Mouse (Mus musculus): Measurements from ENCODE around the gene 1700086D15Rik. TPM values are rescaled to one million over a fixed set of nuclear protein-coding genes. Genes with fewer than 3 reads are reported as not detected.

1700086D15Rik gene
- polyA plus RNA-seq, 1 experiment from 2014 or later = not detected

- Histone ChIP-seq H3K4me3 (ENCODE audit: low read depth, low read length) (no peak overlapping the region), H3K9me3 (replicated peaks; ENCODE audit: control insufficient read depth, low read length) (no peaks in the 10 kb centered on the region), H3K9ac (replicated peaks; ENCODE audit: low read length) (no peak overlapping the region), H3K4me1 (ENCODE audit: control insufficient read depth, insufficient read depth, low read length) (no peaks in the 10 kb centered on the region), H3K27ac (replicated peaks; ENCODE audit: low read depth, low read length) (no peak overlapping the region), H3K4me2 (ENCODE audit: low read depth, low read length) (no peak overlapping the region), H3K27me3 (ENCODE audit: control insufficient read depth, insufficient read depth, low read length) (no peaks in the 10 kb centered on the region), H3K36me3 (replicated peaks; ENCODE audit: control insufficient read depth, insufficient read depth, low read depth, low read length) (no peaks in the 10 kb centered on the region)
- WGBS = 75% methylated on average over 4 of the region's 4 CpGs
- ATAC-seq (replicated peaks; ENCODE audit: insufficient number of reproducible peaks, low FRiP score, low TSS enrichment, low read depth) = no peak
- DNase-seq (ENCODE audit: low spot score) = no peak
Observed at GRCm38 (mm10) chr11:65129110-65129509, 30.6 kb downstream of the 1700086D15Rik start.

- Histone ChIP-seq H3K9me3 (replicated peaks; ENCODE audit: control insufficient read depth, low read length) (no peaks in the 10 kb centered on the region), H3K4me3 (ENCODE audit: low read depth, low read length) (no peak overlapping the region), H3K36me3 (replicated peaks; ENCODE audit: control insufficient read depth, insufficient read depth, low read depth, low read length) (no peaks in the 10 kb centered on the region), H3K27me3 (ENCODE audit: control insufficient read depth, insufficient read depth, low read length) (no peaks in the 10 kb centered on the region), H3K4me1 (ENCODE audit: control insufficient read depth, insufficient read depth, low read length) (no peaks in the 10 kb centered on the region), H3K9ac (replicated peaks; ENCODE audit: low read length) (no peak overlapping the region), H3K4me2 (ENCODE audit: low read depth, low read length) (no peak overlapping the region), H3K27ac (replicated peaks; ENCODE audit: low read depth, low read length) (no peak overlapping the region)
- WGBS = 81% methylated on average over 4 of the region's 4 CpGs
- DNase-seq (ENCODE audit: low spot score) (no peak), ATAC-seq (replicated peaks; ENCODE audit: insufficient number of reproducible peaks, low FRiP score, low TSS enrichment, low read depth) (no peak)
Observed at GRCm38 (mm10) chr11:65128666-65129065, 31.0 kb downstream of the 1700086D15Rik start.

DNA sequence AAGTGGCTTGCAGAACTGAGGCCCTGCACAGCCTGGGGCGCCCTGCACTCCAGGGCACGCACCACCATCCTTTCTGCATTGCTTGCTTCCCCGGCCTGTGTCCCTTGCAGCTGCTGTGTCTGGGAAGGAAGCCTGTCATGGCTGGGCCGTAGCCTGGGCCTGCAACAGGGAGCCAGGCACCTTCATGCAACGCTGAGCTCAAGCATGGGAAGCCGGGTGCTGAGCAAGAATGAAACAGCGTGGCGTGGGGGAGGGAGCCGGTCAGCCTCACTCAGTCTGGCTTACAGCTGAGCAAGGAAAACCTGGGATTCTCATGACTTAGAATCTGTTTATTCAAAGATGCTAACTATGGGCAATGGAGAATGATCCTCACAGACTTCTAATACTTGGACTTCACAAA lies 33.1 kb downstream of the 1700086D15Rik start:
- no peaks in the 10 kb centered on the region for H3K9me3 ChIP-seq (replicated peaks; ENCODE audit: control insufficient read depth, low read length)
- H3K4me1 ChIP-seq (ENCODE audit: control insufficient read depth, insufficient read depth, low read length) = no peaks in the 10 kb centered on the region
- no peak overlapping the region for H3K4me2 ChIP-seq (ENCODE audit: low read depth, low read length)
- H3K27me3 ChIP-seq (ENCODE audit: control insufficient read depth, insufficient read depth, low read length) = no peaks in the 10 kb centered on the region
- H3K27ac ChIP-seq (replicated peaks; ENCODE audit: low read depth, low read length) = no peak overlapping the region
- DNase-seq (ENCODE audit: low spot score) (no peak), ATAC-seq (replicated peaks; ENCODE audit: insufficient number of reproducible peaks, low FRiP score, low TSS enrichment, low read depth) (0 out of 2 replicates have a peak, but pooled peaks have one; percentile 29)
- no peak overlapping the region for H3K9ac ChIP-seq (replicated peaks; ENCODE audit: low read length)
- no peak overlapping the region for H3K4me3 ChIP-seq (ENCODE audit: low read depth, low read length)
- 64% methylated on average over 9 of the region's 9 CpGs for WGBS
- H3K36me3 ChIP-seq (replicated peaks; ENCODE audit: control insufficient read depth, insufficient read depth, low read depth, low read length) = no peaks in the 10 kb centered on the region

GRCm38 (mm10) chr11:65124913-65125418 lies 34.7 kb downstream of the 1700086D15Rik start:
- H3K9ac ChIP-seq (replicated peaks; ENCODE audit: low read length) = no peak overlapping the region
- DNase-seq (ENCODE audit: low spot score) (peak; percentile 41), ATAC-seq (replicated peaks; ENCODE audit: insufficient number of reproducible peaks, low FRiP score, low TSS enrichment, low read depth) (peak; percentile 81)
- H3K4me1 ChIP-seq (ENCODE audit: control insufficient read depth, insufficient read depth, low read length) = no peaks in the 10 kb centered on the region
- H3K9me3 ChIP-seq (replicated peaks; ENCODE audit: control insufficient read depth, low read length) = no peaks in the 10 kb centered on the region
- no peak overlapping the region for H3K4me2 ChIP-seq (ENCODE audit: low read depth, low read length)
- no peaks in the 10 kb centered on the region for H3K36me3 ChIP-seq (replicated peaks; ENCODE audit: control insufficient read depth, insufficient read depth, low read depth, low read length)
- WGBS = 58% methylated on average over 8 of the region's 8 CpGs
- no peaks in the 10 kb centered on the region for H3K27me3 ChIP-seq (ENCODE audit: control insufficient read depth, insufficient read depth, low read length)
- H3K4me3 ChIP-seq (ENCODE audit: low read depth, low read length) = no peak overlapping the region
- H3K27ac ChIP-seq (replicated peaks; ENCODE audit: low read depth, low read length) = no peak overlapping the region

DNA sequence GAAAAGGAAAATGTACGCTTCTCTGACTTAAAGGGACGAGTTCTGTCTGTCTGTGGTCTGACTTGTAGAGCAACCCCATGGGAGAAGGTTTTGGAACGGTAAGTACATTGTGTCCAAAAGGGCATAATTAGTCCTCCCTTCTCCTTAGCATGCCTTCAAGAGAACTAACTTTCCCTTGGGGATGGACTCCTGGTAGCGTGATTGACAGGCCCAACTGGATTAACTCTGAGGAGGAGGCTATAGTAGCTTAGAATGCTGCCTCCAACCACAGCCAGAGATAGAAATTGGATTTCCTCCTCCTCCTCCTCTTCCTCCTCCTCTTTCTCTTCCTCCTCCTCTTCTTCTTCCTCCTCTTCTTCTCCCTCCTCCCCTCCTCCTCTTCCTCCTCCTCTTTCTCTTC lies 39.4 kb downstream of the 1700086D15Rik start:
- ATAC-seq (replicated peaks; ENCODE audit: insufficient number of reproducible peaks, low FRiP score, low TSS enrichment, low read depth) (no peak), DNase-seq (ENCODE audit: low spot score) (no peak)
- H3K4me1 ChIP-seq (ENCODE audit: control insufficient read depth, insufficient read depth, low read length) = no peaks in the 10 kb centered on the region
- no peaks in the 10 kb centered on the region for H3K9me3 ChIP-seq (replicated peaks; ENCODE audit: control insufficient read depth, low read length)
- no peak overlapping the region for H3K4me2 ChIP-seq (ENCODE audit: low read depth, low read length)
- no peak overlapping the region for H3K4me3 ChIP-seq (ENCODE audit: low read depth, low read length)
- no peaks in the 10 kb centered on the region for H3K36me3 ChIP-seq (replicated peaks; ENCODE audit: control insufficient read depth, insufficient read depth, low read depth, low read length)
- H3K27me3 ChIP-seq (ENCODE audit: control insufficient read depth, insufficient read depth, low read length) = no peaks in the 10 kb centered on the region
- H3K27ac ChIP-seq (replicated peaks; ENCODE audit: low read depth, low read length) = no peak overlapping the region
- no peak overlapping the region for H3K9ac ChIP-seq (replicated peaks; ENCODE audit: low read length)
- 84% methylated on average over 4 of the region's 4 CpGs for WGBS

DNA sequence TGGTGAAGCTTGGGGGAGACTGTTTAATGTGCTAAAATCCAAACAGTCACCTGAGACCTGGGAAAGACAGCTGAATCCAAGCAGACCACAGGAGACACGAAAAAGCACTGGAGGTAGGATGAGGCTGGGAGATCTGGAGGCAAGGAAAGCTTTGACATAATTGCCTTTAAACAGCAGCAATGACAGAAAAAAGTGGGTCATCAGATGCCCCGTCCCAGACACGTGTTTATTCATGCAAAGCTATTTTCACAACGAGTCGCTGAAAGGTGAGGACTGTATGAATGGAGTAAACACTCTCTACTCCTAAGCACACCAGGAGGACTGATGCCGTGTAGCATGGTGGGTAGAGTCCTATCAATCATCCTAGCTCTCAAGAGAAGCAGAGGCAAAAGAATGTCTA lies 43.9 kb downstream of the 1700086D15Rik start:
- no peak overlapping the region for H3K4me3 ChIP-seq (ENCODE audit: low read depth, low read length)
- H3K4me2 ChIP-seq (ENCODE audit: low read depth, low read length) = no peak overlapping the region
- WGBS = 85% methylated on average over 6 of the region's 6 CpGs
- H3K36me3 ChIP-seq (replicated peaks; ENCODE audit: control insufficient read depth, insufficient read depth, low read depth, low read length) = no peaks in the 10 kb centered on the region
- no peak overlapping the region for H3K27ac ChIP-seq (replicated peaks; ENCODE audit: low read depth, low read length)
- H3K9ac ChIP-seq (replicated peaks; ENCODE audit: low read length) = no peak overlapping the region
- H3K4me1 ChIP-seq (ENCODE audit: control insufficient read depth, insufficient read depth, low read length) = no peaks in the 10 kb centered on the region
- DNase-seq (ENCODE audit: low spot score) (no peak), ATAC-seq (replicated peaks; ENCODE audit: insufficient number of reproducible peaks, low FRiP score, low TSS enrichment, low read depth) (no peak)
- H3K27me3 ChIP-seq (ENCODE audit: control insufficient read depth, insufficient read depth, low read length) = no peaks in the 10 kb centered on the region
- H3K9me3 ChIP-seq (replicated peaks; ENCODE audit: control insufficient read depth, low read length) = no peaks in the 10 kb centered on the region

DNA sequence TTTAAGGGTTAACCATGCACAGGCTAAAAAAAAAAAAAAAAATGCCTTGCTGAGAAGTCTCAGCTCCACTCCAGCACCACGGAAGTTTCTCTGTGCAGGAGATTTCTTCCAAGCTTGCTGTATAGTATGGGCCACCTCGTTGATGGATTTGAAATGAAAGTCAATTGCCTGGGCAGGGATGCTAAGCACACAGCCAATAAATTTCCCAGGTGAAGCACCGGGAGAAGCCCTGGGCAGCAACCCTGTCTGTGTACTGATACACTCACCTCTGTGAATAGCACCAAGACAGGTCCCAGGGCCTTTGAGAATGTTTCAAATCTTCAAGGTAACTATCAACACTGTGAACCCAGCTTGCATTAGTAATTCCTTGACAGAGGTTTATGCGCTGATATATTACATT lies 47.6 kb downstream of the 1700086D15Rik start:
- no peak overlapping the region for H3K4me2 ChIP-seq (ENCODE audit: low read depth, low read length)
- ATAC-seq (replicated peaks; ENCODE audit: insufficient number of reproducible peaks, low FRiP score, low TSS enrichment, low read depth) (no peak), DNase-seq (ENCODE audit: low spot score) (no peak)
- H3K27ac ChIP-seq (replicated peaks; ENCODE audit: low read depth, low read length) = no peak overlapping the region
- no peak overlapping the region for H3K9ac ChIP-seq (replicated peaks; ENCODE audit: low read length)
- H3K4me3 ChIP-seq (ENCODE audit: low read depth, low read length) = no peak overlapping the region
- H3K9me3 ChIP-seq (replicated peaks; ENCODE audit: control insufficient read depth, low read length) = no peaks in the 10 kb centered on the region
- H3K4me1 ChIP-seq (ENCODE audit: control insufficient read depth, insufficient read depth, low read length) = no peaks in the 10 kb centered on the region
- no peaks in the 10 kb centered on the region for H3K36me3 ChIP-seq (replicated peaks; ENCODE audit: control insufficient read depth, insufficient read depth, low read depth, low read length)
- no peaks in the 10 kb centered on the region for H3K27me3 ChIP-seq (ENCODE audit: control insufficient read depth, insufficient read depth, low read length)
- 56% methylated on average over 4 of the region's 4 CpGs for WGBS

DNA sequence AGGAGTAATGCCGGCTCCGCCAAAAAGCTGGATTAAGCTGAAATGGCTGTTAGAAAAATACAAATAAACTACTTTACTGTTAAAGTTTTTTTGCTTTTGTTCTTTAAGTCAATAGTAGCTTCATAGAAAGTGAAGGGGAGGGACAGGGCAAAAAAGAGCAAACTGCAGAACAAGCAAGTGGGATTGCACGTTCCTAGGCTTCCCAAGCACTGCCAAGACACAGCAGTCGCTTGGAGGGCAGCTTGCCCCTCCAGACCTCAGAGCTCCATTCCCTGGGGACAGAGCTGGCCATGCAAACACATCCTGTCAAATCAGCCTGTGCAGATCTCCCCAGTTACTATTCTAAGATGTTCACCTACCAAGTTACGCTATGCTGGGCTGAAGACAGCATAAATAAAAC lies 48.0 kb downstream of the 1700086D15Rik start:
- H3K27ac ChIP-seq (replicated peaks; ENCODE audit: low read depth, low read length) = no peak overlapping the region
- ATAC-seq (replicated peaks; ENCODE audit: insufficient number of reproducible peaks, low FRiP score, low TSS enrichment, low read depth) (no peak), DNase-seq (ENCODE audit: low spot score) (no peak)
- no peak overlapping the region for H3K4me2 ChIP-seq (ENCODE audit: low read depth, low read length)
- no peak overlapping the region for H3K9ac ChIP-seq (replicated peaks; ENCODE audit: low read length)
- no peaks in the 10 kb centered on the region for H3K27me3 ChIP-seq (ENCODE audit: control insufficient read depth, insufficient read depth, low read length)
- 61% methylated on average over 5 of the region's 5 CpGs for WGBS
- no peaks in the 10 kb centered on the region for H3K36me3 ChIP-seq (replicated peaks; ENCODE audit: control insufficient read depth, insufficient read depth, low read depth, low read length)
- H3K4me3 ChIP-seq (ENCODE audit: low read depth, low read length) = no peak overlapping the region
- no peaks in the 10 kb centered on the region for H3K4me1 ChIP-seq (ENCODE audit: control insufficient read depth, insufficient read depth, low read length)
- H3K9me3 ChIP-seq (replicated peaks; ENCODE audit: control insufficient read depth, low read length) = no peaks in the 10 kb centered on the region
